Mouse (Mus musculus): ENCODE data around the gene Dctn2. TPM values are rescaled to one million over a fixed set of nuclear protein-coding genes. Genes with fewer than 3 reads are reported as not detected.

The Dctn2 gene
- polyA plus RNA-seq, 1 experiment from 2014 or later: 210 TPM

DNA sequence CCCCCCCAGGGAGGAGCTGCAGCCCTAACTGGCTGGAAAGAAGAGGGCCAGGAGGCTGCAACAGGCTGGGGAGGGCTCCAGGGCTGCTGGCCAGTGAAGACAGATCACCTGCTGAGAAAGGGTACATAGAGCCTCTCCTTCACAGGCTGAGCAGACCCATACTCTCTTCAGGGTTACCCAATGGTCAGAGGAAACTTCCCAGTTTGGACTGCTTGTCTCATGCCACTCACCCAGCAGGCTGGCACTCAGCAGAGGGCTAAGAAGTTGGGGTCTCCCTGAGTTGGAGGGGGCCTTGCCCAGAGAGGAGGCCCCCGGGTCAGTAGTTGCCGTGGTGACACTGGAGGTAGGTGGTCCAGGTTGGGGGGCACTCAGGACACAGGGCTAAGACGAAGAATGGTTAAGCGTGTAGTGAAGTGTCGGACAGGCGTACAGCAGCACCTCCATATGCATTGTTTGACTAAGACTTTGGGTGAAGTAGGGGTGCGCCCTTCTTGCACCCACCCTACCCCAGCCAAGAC, 18.0 kb downstream of the Dctn2 start:
- no peak overlapping the region for H3K27ac ChIP-seq (ENCODE audit: low read depth, low read length)
- no peak for DNase-seq (ENCODE audit: low spot score)
- no peak overlapping the region for H3K4me2 ChIP-seq (replicated peaks; ENCODE audit: low read depth, low read length)
- WGBS: 93% methylated on average over 7 of the region's 7 CpGs
- H3K9me3 ChIP-seq (ENCODE audit: control insufficient read depth, low read length): no peaks in the 10 kb centered on the region
- no peaks in the 10 kb centered on the region for H3K27me3 ChIP-seq (ENCODE audit: control insufficient read depth, insufficient read depth, low read length)
- H3K36me3 ChIP-seq (ENCODE audit: control insufficient read depth, insufficient read depth, low read length): peaks cover 27% of the 10 kb centered on the region
- peaks cover 18% of the 10 kb centered on the region for H3K4me1 ChIP-seq (replicated peaks; ENCODE audit: control insufficient read depth, insufficient read depth, low read length)
- no peak for ATAC-seq (ENCODE audit: low FRiP score)
- H3K9ac ChIP-seq (ENCODE audit: low read depth, low read length): no peak overlapping the region
- no peak overlapping the region for H3K4me3 ChIP-seq (ENCODE audit: low read depth, low read length)

DNA sequence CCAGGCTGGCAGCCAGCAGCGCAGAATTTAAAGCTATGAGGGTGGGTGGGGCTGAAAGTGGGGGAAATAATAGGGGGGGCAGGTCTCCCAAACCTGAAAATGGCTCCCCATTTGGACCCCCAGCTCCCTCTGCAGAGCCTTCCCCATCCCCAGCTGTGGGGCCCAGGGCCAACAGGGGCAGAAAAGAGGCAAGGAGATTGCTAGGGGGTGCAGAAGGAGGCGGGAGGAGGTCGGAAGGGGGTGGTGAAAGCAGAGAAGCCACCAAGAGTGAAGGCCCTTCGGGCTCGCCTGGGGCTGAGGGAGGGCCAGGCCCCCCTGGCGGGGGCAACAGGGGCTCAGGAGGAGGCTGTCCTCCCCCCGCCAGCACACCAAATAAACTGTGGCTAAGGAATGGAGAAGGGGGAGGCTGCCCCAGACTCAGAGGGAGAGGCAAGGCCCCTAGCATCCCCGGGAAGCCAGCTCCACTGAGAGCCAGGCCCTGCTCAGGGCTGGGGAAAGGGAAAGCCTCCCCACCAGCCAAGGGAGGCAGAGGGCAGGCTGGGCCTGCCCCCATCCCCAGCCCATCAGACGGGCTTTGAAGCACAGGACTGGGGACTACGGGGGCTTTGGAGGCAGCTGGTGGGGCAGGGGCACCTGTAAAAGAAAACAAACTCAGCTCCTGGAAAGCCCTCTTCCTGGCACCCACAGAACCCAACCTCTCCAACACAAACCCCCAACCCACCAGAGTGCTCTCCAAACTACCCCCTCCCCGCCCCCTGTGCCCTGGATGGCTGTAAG, 18.7 kb downstream of the Dctn2 start:
- no peak overlapping the region for H3K9ac ChIP-seq (ENCODE audit: low read depth, low read length)
- no peak overlapping the region for H3K27ac ChIP-seq (ENCODE audit: low read depth, low read length)
- no peaks in the 10 kb centered on the region for H3K9me3 ChIP-seq (ENCODE audit: control insufficient read depth, low read length)
- H3K4me1 ChIP-seq (replicated peaks; ENCODE audit: control insufficient read depth, insufficient read depth, low read length): peaks cover 18% of the 10 kb centered on the region
- H3K4me2 ChIP-seq (replicated peaks; ENCODE audit: low read depth, low read length): no peak overlapping the region
- H3K36me3 ChIP-seq (ENCODE audit: control insufficient read depth, insufficient read depth, low read length): peaks cover 22% of the 10 kb centered on the region
- no peaks in the 10 kb centered on the region for H3K27me3 ChIP-seq (ENCODE audit: control insufficient read depth, insufficient read depth, low read length)
- WGBS: 82% methylated on average over 11 of the region's 11 CpGs
- no peak overlapping the region for H3K4me3 ChIP-seq (ENCODE audit: low read depth, low read length)
- ATAC-seq (ENCODE audit: low FRiP score) (no peak), DNase-seq (ENCODE audit: low spot score) (no peak)

DNA sequence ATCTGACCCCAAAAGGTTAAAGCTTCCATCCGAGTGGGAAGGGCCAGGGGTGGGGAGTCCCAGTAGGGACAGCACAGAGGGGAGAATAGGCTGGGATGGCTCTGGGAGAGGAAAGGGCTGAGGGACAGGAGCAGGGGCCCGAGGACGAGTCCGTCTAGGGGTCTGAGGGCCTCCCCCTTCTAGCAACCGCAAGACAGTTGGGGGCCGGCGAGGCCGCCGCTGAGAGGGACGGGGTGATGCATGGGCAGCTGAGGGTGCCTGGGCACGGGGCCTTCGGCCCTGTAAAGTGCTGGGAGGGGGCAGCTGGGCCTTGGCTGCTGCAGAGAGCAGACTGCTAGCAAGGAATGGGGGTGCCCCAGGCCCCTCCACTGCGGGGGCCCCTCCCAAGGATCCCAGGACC, 19.5 kb downstream of the Dctn2 start:
- DNase-seq (ENCODE audit: low spot score): no peak
- ATAC-seq (ENCODE audit: low FRiP score): no peak
- H3K4me1 ChIP-seq (replicated peaks; ENCODE audit: control insufficient read depth, insufficient read depth, low read length): peaks cover 18% of the 10 kb centered on the region
- no peak overlapping the region for H3K4me2 ChIP-seq (replicated peaks; ENCODE audit: low read depth, low read length)
- no peak overlapping the region for H3K4me3 ChIP-seq (ENCODE audit: low read depth, low read length)
- peaks cover 22% of the 10 kb centered on the region for H3K36me3 ChIP-seq (ENCODE audit: control insufficient read depth, insufficient read depth, low read length)
- no peak overlapping the region for H3K27ac ChIP-seq (ENCODE audit: low read depth, low read length)
- 73% methylated on average over 13 of the region's 13 CpGs for WGBS
- H3K27me3 ChIP-seq (ENCODE audit: control insufficient read depth, insufficient read depth, low read length): no peaks in the 10 kb centered on the region
- no peaks in the 10 kb centered on the region for H3K9me3 ChIP-seq (ENCODE audit: control insufficient read depth, low read length)
- no peak overlapping the region for H3K9ac ChIP-seq (ENCODE audit: low read depth, low read length)

DNA sequence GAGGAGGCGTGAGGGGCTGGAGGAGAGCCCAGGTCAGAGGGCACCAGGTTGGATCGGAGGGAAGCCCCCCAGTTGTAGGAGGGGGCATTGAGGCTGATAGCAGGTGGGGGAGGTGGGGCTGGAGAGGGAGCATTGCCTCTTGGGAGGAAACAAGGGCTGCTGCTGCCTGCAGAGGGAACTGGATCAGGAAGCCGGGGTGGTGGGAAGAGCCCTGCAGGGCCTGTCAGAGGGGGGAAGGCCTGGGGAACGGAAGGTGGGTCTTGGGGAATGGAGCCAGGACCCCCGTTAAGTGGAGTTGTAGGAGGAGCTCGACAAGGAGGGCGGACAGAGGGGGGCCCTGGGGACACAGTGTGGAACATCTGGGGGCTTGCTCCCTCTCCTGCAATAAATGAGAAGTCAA, 20.0 kb downstream of the Dctn2 start:
- no peaks in the 10 kb centered on the region for H3K27me3 ChIP-seq (ENCODE audit: control insufficient read depth, insufficient read depth, low read length)
- 79% methylated on average over 7 of the region's 7 CpGs for WGBS
- H3K36me3 ChIP-seq (ENCODE audit: control insufficient read depth, insufficient read depth, low read length): peaks cover 22% of the 10 kb centered on the region
- no peak overlapping the region for H3K4me3 ChIP-seq (ENCODE audit: low read depth, low read length)
- DNase-seq (ENCODE audit: low spot score): no peak
- H3K27ac ChIP-seq (ENCODE audit: low read depth, low read length): no peak overlapping the region
- no peak overlapping the region for H3K4me2 ChIP-seq (replicated peaks; ENCODE audit: low read depth, low read length)
- ATAC-seq (ENCODE audit: low FRiP score): no peak
- no peak overlapping the region for H3K9ac ChIP-seq (ENCODE audit: low read depth, low read length)
- no peaks in the 10 kb centered on the region for H3K9me3 ChIP-seq (ENCODE audit: control insufficient read depth, low read length)
- peaks cover 18% of the 10 kb centered on the region for H3K4me1 ChIP-seq (replicated peaks; ENCODE audit: control insufficient read depth, insufficient read depth, low read length)

DNA sequence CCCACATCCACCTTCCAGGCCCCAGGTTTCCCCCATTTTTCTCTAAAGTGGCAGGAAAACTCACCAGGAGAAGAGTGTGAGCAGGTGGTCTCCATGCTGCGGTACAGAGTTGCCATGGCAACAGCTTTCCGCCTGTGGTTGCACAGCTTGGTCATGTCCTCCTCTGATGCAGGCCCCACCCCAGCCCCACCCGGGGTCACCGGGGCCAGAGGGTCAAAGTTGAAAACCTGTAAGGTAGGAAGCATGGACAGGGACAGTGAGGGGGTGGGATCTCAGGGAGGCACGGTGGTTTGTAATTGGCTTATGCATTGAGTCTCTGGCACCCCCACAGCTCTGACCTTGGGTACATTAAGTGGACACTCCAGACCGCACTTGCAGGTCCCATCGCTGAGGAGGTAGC, 20.6 kb downstream of the Dctn2 start:
- WGBS: 41% methylated on average over 7 of the region's 7 CpGs

DNA sequence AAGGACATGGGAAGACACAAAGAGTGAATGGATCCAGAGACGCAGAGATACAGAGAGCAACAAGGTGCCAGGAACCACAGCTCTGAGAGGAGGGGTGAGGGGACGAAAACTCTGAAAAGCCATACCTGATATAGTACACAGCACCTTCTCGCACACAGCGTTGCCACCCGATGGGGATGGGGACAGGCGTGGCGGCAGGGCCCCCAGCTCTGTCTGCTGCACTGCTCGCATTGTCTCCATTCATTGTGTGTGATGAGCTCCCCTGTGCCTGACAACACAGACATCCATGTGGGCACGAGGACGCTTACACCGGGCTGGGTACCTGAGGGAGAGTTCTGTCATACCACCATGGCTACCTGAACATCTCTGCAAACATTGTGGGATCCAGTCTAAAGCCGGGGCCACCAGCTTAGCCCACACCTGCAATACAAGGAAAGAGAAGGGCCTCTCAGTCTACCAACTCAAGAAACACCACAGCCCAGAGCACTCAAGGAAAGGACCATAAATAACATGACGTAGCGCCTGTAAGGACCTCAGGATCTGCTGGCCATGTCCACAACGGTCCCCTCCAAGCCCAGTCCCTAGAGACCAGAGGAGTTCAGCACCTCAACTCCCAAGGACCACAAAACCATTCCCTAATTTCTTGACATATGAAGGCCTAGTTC, 21.2 kb downstream of the Dctn2 start:
- Histone ChIP-seq H3K9me3 (ENCODE audit: control insufficient read depth, low read length) (no peaks in the 10 kb centered on the region), H3K27ac (ENCODE audit: low read depth, low read length) (peak overlapping the region; percentile 99), H3K4me3 (ENCODE audit: low read depth, low read length) (peak overlapping the region; percentile 58), H3K4me1 (replicated peaks; ENCODE audit: control insufficient read depth, insufficient read depth, low read length) (peaks cover 18% of the 10 kb centered on the region), H3K4me2 (replicated peaks; ENCODE audit: low read depth, low read length) (peak overlapping the region; percentile 85), H3K36me3 (ENCODE audit: control insufficient read depth, insufficient read depth, low read length) (peaks cover 13% of the 10 kb centered on the region), H3K9ac (ENCODE audit: low read depth, low read length) (peak overlapping the region; percentile 74), H3K27me3 (ENCODE audit: control insufficient read depth, insufficient read depth, low read length) (no peaks in the 10 kb centered on the region)
- ATAC-seq (ENCODE audit: low FRiP score) (no peak), DNase-seq (ENCODE audit: low spot score) (no peak)
- WGBS: 78% methylated on average over 15 of the region's 15 CpGs

More for the DNA sequence above, 20.6 kb downstream of the Dctn2 start:
- Histone ChIP-seq H3K27ac (ENCODE audit: low read depth, low read length) (0 out of 2 replicates have a peak overlapping the region, but pooled peaks have one; percentile 33), H3K36me3 (ENCODE audit: control insufficient read depth, insufficient read depth, low read length) (peaks cover 17% of the 10 kb centered on the region), H3K4me3 (ENCODE audit: low read depth, low read length) (peak overlapping the region; percentile 58; the same call in 1 of the 2 replicates), H3K9me3 (ENCODE audit: control insufficient read depth, low read length) (no peaks in the 10 kb centered on the region), H3K9ac (ENCODE audit: low read depth, low read length) (peak overlapping the region; percentile 74; the same call in 1 of the 2 replicates), H3K4me2 (replicated peaks; ENCODE audit: low read depth, low read length) (peak overlapping the region; percentile 85), H3K27me3 (ENCODE audit: control insufficient read depth, insufficient read depth, low read length) (no peaks in the 10 kb centered on the region), H3K4me1 (replicated peaks; ENCODE audit: control insufficient read depth, insufficient read depth, low read length) (peaks cover 18% of the 10 kb centered on the region)
- no peak for ATAC-seq (ENCODE audit: low FRiP score)
- DNase-seq (ENCODE audit: low spot score): no peak

DNA sequence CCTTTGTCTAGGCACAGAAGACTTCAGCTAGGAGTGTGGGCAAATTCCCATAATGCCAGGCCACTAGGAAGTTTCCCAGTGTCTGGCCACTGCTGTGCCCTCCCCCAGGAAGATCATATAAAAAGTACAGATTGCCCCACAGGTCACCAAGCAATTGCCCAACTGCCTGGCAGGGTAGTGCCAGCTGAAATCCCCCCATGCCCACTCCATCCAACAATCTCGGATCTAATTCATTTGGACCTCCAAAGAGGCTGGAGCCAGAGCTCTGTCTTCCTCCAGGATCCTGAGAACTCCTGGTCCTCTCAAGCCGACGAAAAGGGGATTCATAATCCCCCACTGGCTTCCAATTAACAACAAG, 21.7 kb downstream of the Dctn2 start:
- Histone ChIP-seq H3K4me3 (ENCODE audit: low read depth, low read length) (peak overlapping the region; percentile 58), H3K36me3 (ENCODE audit: control insufficient read depth, insufficient read depth, low read length) (peaks cover 8% of the 10 kb centered on the region; the same call in 1 of the 2 replicates), H3K27ac (ENCODE audit: low read depth, low read length) (peak overlapping the region; percentile 99), H3K4me1 (replicated peaks; ENCODE audit: control insufficient read depth, insufficient read depth, low read length) (peaks cover 18% of the 10 kb centered on the region), H3K9ac (ENCODE audit: low read depth, low read length) (peak overlapping the region; percentile 74), H3K4me2 (replicated peaks; ENCODE audit: low read depth, low read length) (peak overlapping the region; percentile 85), H3K27me3 (ENCODE audit: control insufficient read depth, insufficient read depth, low read length) (no peaks in the 10 kb centered on the region), H3K9me3 (ENCODE audit: control insufficient read depth, low read length) (no peaks in the 10 kb centered on the region)
- WGBS: 0% methylated on average over 3 of the region's 3 CpGs
- ATAC-seq (ENCODE audit: low FRiP score) (no peak), DNase-seq (ENCODE audit: low spot score) (no peak)

DNA sequence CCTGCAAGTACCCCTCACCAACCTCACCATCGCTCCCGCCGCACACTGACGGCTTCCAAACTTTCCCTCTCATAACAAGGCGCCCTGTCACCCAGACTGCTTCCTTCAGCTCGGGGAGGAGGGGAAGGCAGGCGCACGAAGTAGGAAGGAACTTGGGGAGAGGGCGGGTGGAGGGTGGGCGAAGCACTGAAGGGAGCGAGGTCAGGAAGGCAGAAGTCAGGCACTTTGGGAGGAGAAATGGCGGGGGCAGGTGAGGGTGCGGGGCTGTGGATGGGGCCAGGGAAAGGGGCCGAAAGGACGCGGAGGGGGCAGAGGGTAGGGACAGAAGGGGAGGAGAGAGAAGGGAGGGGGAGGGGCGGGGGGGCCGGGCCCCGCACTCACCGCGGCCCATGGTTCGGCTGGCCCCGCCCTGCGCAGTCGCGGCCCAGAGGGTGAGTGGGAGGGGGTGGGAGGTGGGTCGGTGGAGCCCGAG, 22.2 kb downstream of the Dctn2 start:
- DNase-seq (ENCODE audit: low spot score) (no peak), ATAC-seq (ENCODE audit: low FRiP score) (peak; percentile 10)
- peak overlapping the region; percentile 99 for H3K27ac ChIP-seq (ENCODE audit: low read depth, low read length)
- H3K4me3 ChIP-seq (ENCODE audit: low read depth, low read length): peak overlapping the region; percentile 58
- peak overlapping the region; percentile 74 for H3K9ac ChIP-seq (ENCODE audit: low read depth, low read length)
- H3K36me3 ChIP-seq (ENCODE audit: control insufficient read depth, insufficient read depth, low read length): peaks cover 8% of the 10 kb centered on the region; the same call in 1 of the 2 replicates
- H3K9me3 ChIP-seq (ENCODE audit: control insufficient read depth, low read length): no peaks in the 10 kb centered on the region
- H3K4me2 ChIP-seq (replicated peaks; ENCODE audit: low read depth, low read length): peak overlapping the region; percentile 85
- no peaks in the 10 kb centered on the region for H3K27me3 ChIP-seq (ENCODE audit: control insufficient read depth, insufficient read depth, low read length)
- H3K4me1 ChIP-seq (replicated peaks; ENCODE audit: control insufficient read depth, insufficient read depth, low read length): peaks cover 18% of the 10 kb centered on the region
- 2% methylated on average over 17 of the region's 28 CpGs for WGBS
